Mouse (Mus musculus): ENCODE measurements around the gene Sema5b. TPM values are rescaled to one million over a fixed set of nuclear protein-coding genes. Genes with fewer than 3 reads are reported as not detected.

Gene Sema5b
- polyA plus RNA-seq, 1 experiment from 2014 or later = 2.0 TPM

- H3K36me3 ChIP-seq = no peaks in the 10 kb centered on the region
- peaks cover 12% of the 10 kb centered on the region for H3K4me1 ChIP-seq
- H3K4me3 ChIP-seq = no peak overlapping the region
- no peak overlapping the region for H3K9ac ChIP-seq
- WGBS = 66% methylated on average over 7 of the region's 7 CpGs
- no peak overlapping the region for H3K27ac ChIP-seq (replicated peaks)
- ATAC-seq (ENCODE audit: extremely low read depth, insufficient number of reproducible peaks, low FRiP score, low TSS enrichment) = no peak
- no peak overlapping the region for H3K4me2 ChIP-seq
- no peaks in the 10 kb centered on the region for H3K9me3 ChIP-seq
- H3K27me3 ChIP-seq (replicated peaks) = no peaks in the 10 kb centered on the region
Observed at GRCm38 (mm10) chr16:35519245-35519644, 21.7 kb upstream of the Sema5b start.

GRCm38 (mm10) chr16:35524200-35524599, 16.7 kb upstream of the Sema5b start:
- H3K4me2 ChIP-seq = no peak overlapping the region
- no peak overlapping the region for H3K4me3 ChIP-seq
- H3K9me3 ChIP-seq = no peaks in the 10 kb centered on the region
- H3K36me3 ChIP-seq = no peaks in the 10 kb centered on the region
- H3K27me3 ChIP-seq (replicated peaks) = peaks cover 3% of the 10 kb centered on the region; the same call in 1 of the 2 replicates
- ATAC-seq (ENCODE audit: extremely low read depth, insufficient number of reproducible peaks, low FRiP score, low TSS enrichment) = no peak
- no peaks in the 10 kb centered on the region for H3K4me1 ChIP-seq
- H3K9ac ChIP-seq = no peak overlapping the region
- 64% methylated on average over 4 of the region's 4 CpGs for WGBS
- no peak overlapping the region for H3K27ac ChIP-seq (replicated peaks)

GRCm38 (mm10) chr16:35534630-35535029, 6.3 kb upstream of the Sema5b start:
- no peak for ATAC-seq (ENCODE audit: extremely low read depth, insufficient number of reproducible peaks, low FRiP score, low TSS enrichment)
- no peak overlapping the region for H3K4me3 ChIP-seq
- no peak overlapping the region for H3K9ac ChIP-seq
- H3K36me3 ChIP-seq = no peaks in the 10 kb centered on the region
- no peak overlapping the region for H3K27ac ChIP-seq (replicated peaks)
- no peak overlapping the region for H3K4me2 ChIP-seq
- peaks cover 81% of the 10 kb centered on the region for H3K27me3 ChIP-seq (replicated peaks)
- H3K9me3 ChIP-seq = no peaks in the 10 kb centered on the region
- H3K4me1 ChIP-seq = no peaks in the 10 kb centered on the region
- 45% methylated on average over 3 of the region's 3 CpGs for WGBS

GRCm38 (mm10) chr16:35537651-35538050, 3.3 kb upstream of the Sema5b start:
- H3K4me2 ChIP-seq = no peak overlapping the region
- peaks cover 94% of the 10 kb centered on the region for H3K27me3 ChIP-seq (replicated peaks)
- peaks cover 24% of the 10 kb centered on the region for H3K4me1 ChIP-seq
- H3K36me3 ChIP-seq = no peaks in the 10 kb centered on the region
- no peak overlapping the region for H3K27ac ChIP-seq (replicated peaks)
- WGBS = 73% methylated on average over 8 of the region's 8 CpGs
- no peak overlapping the region for H3K4me3 ChIP-seq
- no peak for ATAC-seq (ENCODE audit: extremely low read depth, insufficient number of reproducible peaks, low FRiP score, low TSS enrichment)
- H3K9ac ChIP-seq = no peak overlapping the region
- no peaks in the 10 kb centered on the region for H3K9me3 ChIP-seq

- peaks cover 98% of the 10 kb centered on the region for H3K27me3 ChIP-seq (replicated peaks)
- H3K4me3 ChIP-seq = no peak overlapping the region
- no peak for ATAC-seq (ENCODE audit: extremely low read depth, insufficient number of reproducible peaks, low FRiP score, low TSS enrichment)
- H3K36me3 ChIP-seq = no peaks in the 10 kb centered on the region
- peaks cover 27% of the 10 kb centered on the region for H3K4me1 ChIP-seq
- no peak overlapping the region for H3K27ac ChIP-seq (replicated peaks)
- WGBS = 46% methylated on average over 10 of the region's 10 CpGs
- H3K4me2 ChIP-seq = no peak overlapping the region
- H3K9me3 ChIP-seq = no peaks in the 10 kb centered on the region
- no peak overlapping the region for H3K9ac ChIP-seq
Observed at GRCm38 (mm10) chr16:35539041-35539440, 1.9 kb upstream of the Sema5b start.

GRCm38 (mm10) chr16:35540333-35541116, 420 bp upstream of the Sema5b start:
- under 1% methylated on average over 22 of the region's 23 CpGs for WGBS
- peaks cover 97% of the 10 kb centered on the region for H3K27me3 ChIP-seq (replicated peaks)
- H3K4me3 ChIP-seq = peak overlapping the region; percentile 64
- no peak overlapping the region for H3K9ac ChIP-seq
- peak overlapping the region; percentile 93 for H3K4me2 ChIP-seq
- peaks cover 27% of the 10 kb centered on the region for H3K4me1 ChIP-seq
- ATAC-seq (ENCODE audit: extremely low read depth, insufficient number of reproducible peaks, low FRiP score, low TSS enrichment) = no peak
- no peaks in the 10 kb centered on the region for H3K9me3 ChIP-seq
- no peaks in the 10 kb centered on the region for H3K36me3 ChIP-seq
- H3K27ac ChIP-seq (replicated peaks) = no peak overlapping the region

GRCm38 (mm10) chr16:35541661-35542420, 896 bp downstream of the Sema5b start:
- Histone ChIP-seq H3K27me3 (replicated peaks) (peaks cover 95% of the 10 kb centered on the region), H3K4me3 (peak overlapping the region; percentile 64), H3K4me2 (peak overlapping the region; percentile 93), H3K36me3 (no peaks in the 10 kb centered on the region), H3K9me3 (no peaks in the 10 kb centered on the region), H3K27ac (replicated peaks) (no peak overlapping the region), H3K4me1 (peaks cover 31% of the 10 kb centered on the region), H3K9ac (peak overlapping the region; percentile 74)
- under 1% methylated on average over 54 of the region's 54 CpGs for whole genome bisulfite sequencing
- ATAC-seq (ENCODE audit: extremely low read depth, insufficient number of reproducible peaks, low FRiP score, low TSS enrichment) = peak; percentile 39; the same call in 1 of the 2 replicates

- Histone ChIP-seq H3K9me3 (no peaks in the 10 kb centered on the region), H3K9ac (peak overlapping the region; percentile 74), H3K27me3 (replicated peaks) (peaks cover 89% of the 10 kb centered on the region), H3K4me1 (peaks cover 35% of the 10 kb centered on the region), H3K36me3 (no peaks in the 10 kb centered on the region), H3K4me3 (peak overlapping the region; percentile 64), H3K4me2 (peak overlapping the region; percentile 93), H3K27ac (replicated peaks) (no peak overlapping the region)
- WGBS = 1% methylated on average over 27 of the region's 27 CpGs
- ATAC-seq (ENCODE audit: extremely low read depth, insufficient number of reproducible peaks, low FRiP score, low TSS enrichment) = no peak
Observed at GRCm38 (mm10) chr16:35542421-35542780, 1.5 kb downstream of the Sema5b start.

- ATAC-seq (ENCODE audit: extremely low read depth, insufficient number of reproducible peaks, low FRiP score, low TSS enrichment) = no peak
- H3K4me2 ChIP-seq = no peak overlapping the region
- peaks cover 62% of the 10 kb centered on the region for H3K27me3 ChIP-seq (replicated peaks)
- no peak overlapping the region for H3K9ac ChIP-seq
- peaks cover 28% of the 10 kb centered on the region for H3K4me1 ChIP-seq
- no peak overlapping the region for H3K27ac ChIP-seq (replicated peaks)
- 69% methylated on average over 4 of the region's 4 CpGs for WGBS
- H3K4me3 ChIP-seq = no peak overlapping the region
- H3K9me3 ChIP-seq = no peaks in the 10 kb centered on the region
- no peaks in the 10 kb centered on the region for H3K36me3 ChIP-seq
Observed at GRCm38 (mm10) chr16:35545723-35546122, 4.8 kb downstream of the Sema5b start.

GRCm38 (mm10) chr16:35547966-35548365, 7.0 kb downstream of the Sema5b start:
- no peaks in the 10 kb centered on the region for H3K9me3 ChIP-seq
- no peaks in the 10 kb centered on the region for H3K36me3 ChIP-seq
- H3K4me2 ChIP-seq = no peak overlapping the region
- no peak overlapping the region for H3K27ac ChIP-seq (replicated peaks)
- no peak overlapping the region for H3K4me3 ChIP-seq
- peaks cover 40% of the 10 kb centered on the region for H3K27me3 ChIP-seq (replicated peaks)
- no peak for ATAC-seq (ENCODE audit: extremely low read depth, insufficient number of reproducible peaks, low FRiP score, low TSS enrichment)
- H3K9ac ChIP-seq = no peak overlapping the region
- H3K4me1 ChIP-seq = peaks cover 17% of the 10 kb centered on the region

- H3K4me3 ChIP-seq = no peak overlapping the region
- no peak for ATAC-seq (ENCODE audit: extremely low read depth, insufficient number of reproducible peaks, low FRiP score, low TSS enrichment)
- H3K9ac ChIP-seq = no peak overlapping the region
- H3K27me3 ChIP-seq (replicated peaks) = peaks cover 26% of the 10 kb centered on the region
- no peak overlapping the region for H3K4me2 ChIP-seq
- H3K9me3 ChIP-seq = no peaks in the 10 kb centered on the region
- 93% methylated on average over 2 of the region's 2 CpGs for WGBS
- H3K36me3 ChIP-seq = no peaks in the 10 kb centered on the region
- H3K27ac ChIP-seq (replicated peaks) = no peak overlapping the region
- peaks cover 17% of the 10 kb centered on the region for H3K4me1 ChIP-seq
Observed at GRCm38 (mm10) chr16:35549354-35549753, 8.4 kb downstream of the Sema5b start.

Data from heart, embryonic 13.5 days (tissue).